Mouse (Mus musculus) neural tube, embryonic 12.5 days (tissue): ENCODE measurements around the gene Guca2a. TPM values are rescaled to one million over a fixed set of nuclear protein-coding genes. Genes with fewer than 3 reads are reported as not detected.

Experiments
- ATAC-seq: fragments of 200-750 bp; cut with Nextera tagmentation; 2 replicates; pipeline ENCODE4 v1.8.0; 2017; ENCODE audit warnings: low read depth, mild to moderate bottlenecking, moderate TSS enrichment, moderate library complexity; ENCODE audit not compliant: low FRiP score
- H3K27ac ChIP-seq: fragments of 300-500 bp; sonication (generic); 2 replicates; pipeline ENCODE4 v1.5.1; 2016
- H3K27me3 ChIP-seq: fragments of 300-500 bp; sonication (generic); replicated peaks from 2 replicates; pipeline ENCODE4 v1.6.1; 2016; ENCODE audit warnings: mild to moderate bottlenecking
- H3K36me3 ChIP-seq: fragments of 300-500 bp; sonication (generic); 2 replicates; pipeline ENCODE4 v1.6.1; 2016; ENCODE audit warnings: mild to moderate bottlenecking
- H3K4me1 ChIP-seq: fragments of 300-500 bp; sonication (generic); 2 replicates; pipeline ENCODE4 v1.6.1; 2016
- H3K4me2 ChIP-seq: fragments of 300-500 bp; sonication (generic); replicated peaks from 2 replicates; pipeline ENCODE4 v1.6.1; 2016; ENCODE audit warnings: mild to moderate bottlenecking
- H3K4me3 ChIP-seq: fragments of 300-500 bp; sonication (generic); 2 replicates; pipeline ENCODE4 v1.5.1; 2016
- H3K9ac ChIP-seq: fragments of 300-500 bp; sonication (generic); 2 replicates; pipeline ENCODE4 v1.6.1; 2016; ENCODE audit warnings: mild to moderate bottlenecking
- H3K9me3 ChIP-seq: fragments of 300-500 bp; sonication (generic); 2 replicates; pipeline ENCODE4 v1.6.1; 2016; ENCODE audit warnings: mild to moderate bottlenecking
- WGBS: fragments of 180-500 bp; shearing (Covaris S2); methylation state at CpG from one replicate; pipeline ENCODE4 v1.1.7; 2016; 5-methylcytosine and 5-hydroxymethylcytosine counted together
- polyA plus RNA-seq: library from polyadenylated mRNA; unstranded; fragments of >200 nt; fragmentation: Nextera tagmentation; extraction: Ambion mirVana; gene quantifications from 2 replicates; pipeline ENCODE4 v1.2.1, GENCODE M21; 2016

Gene Guca2a
- not detected in 2 replicates for polyA plus RNA-seq

GRCm38 (mm10) chr4:119637176-119637845 lies at the start of gene Guca2a:
Guca2a (plus strand) TSS chr4:119637704.
- 66% methylated on average over 4 of the region's 4 CpGs for WGBS
- Histone ChIP-seq H3K4me2 (no peak within 1 kb of the TSS), H3K9me3 (no peaks in the 10 kb centered on the region), H3K9ac (no peak within 1 kb of the TSS), H3K36me3 (no peaks in the 10 kb centered on the region), H3K27me3 (no peaks in the 10 kb centered on the region), H3K27ac (no peak within 1 kb of the TSS), H3K4me1 (peaks cover 17% of the 10 kb centered on the region), H3K4me3 (no peak within 1 kb of the TSS)
- no peak for ATAC-seq

DNA sequence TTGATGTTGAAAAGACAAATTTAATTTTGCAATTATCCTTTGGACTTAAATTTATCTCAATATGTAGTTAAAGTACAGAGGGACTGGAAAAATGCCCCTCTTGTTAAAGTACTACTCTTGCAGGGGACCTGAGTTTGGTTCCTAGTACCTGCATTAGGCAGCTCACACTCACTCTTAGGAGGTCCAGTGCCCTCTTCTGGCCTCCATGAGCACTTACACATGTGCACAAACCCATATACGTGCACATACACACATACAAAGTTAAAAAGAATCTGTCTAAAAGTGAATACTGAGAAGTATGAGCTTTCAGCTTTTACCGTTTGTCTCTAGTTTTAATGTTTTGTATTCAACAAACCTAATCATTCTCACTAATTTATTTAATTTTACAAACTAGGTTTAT lies 49.5 kb upstream of the Guca2a start:
- H3K4me3 ChIP-seq = no peak overlapping the region
- ATAC-seq = no peak
- no peak overlapping the region for H3K9ac ChIP-seq
- peaks cover 13% of the 10 kb centered on the region for H3K36me3 ChIP-seq
- no peaks in the 10 kb centered on the region for H3K27me3 ChIP-seq
- H3K4me1 ChIP-seq = no peaks in the 10 kb centered on the region
- no peaks in the 10 kb centered on the region for H3K9me3 ChIP-seq
- H3K27ac ChIP-seq = no peak overlapping the region
- 98% methylated on average over 2 of the region's 2 CpGs for WGBS
- no peak overlapping the region for H3K4me2 ChIP-seq

GRCm38 (mm10) chr4:119589423-119589822 lies 48.1 kb upstream of the Guca2a start:
- Histone ChIP-seq H3K27me3 (no peaks in the 10 kb centered on the region), H3K4me3 (no peak overlapping the region), H3K9ac (no peak overlapping the region), H3K27ac (no peak overlapping the region), H3K9me3 (no peaks in the 10 kb centered on the region), H3K36me3 (peaks cover 13% of the 10 kb centered on the region), H3K4me2 (no peak overlapping the region), H3K4me1 (no peaks in the 10 kb centered on the region)
- ATAC-seq = no peak
- 89% methylated on average over 2 of the region's 2 CpGs for WGBS

GRCm38 (mm10) chr4:119590027-119590426 lies 47.5 kb upstream of the Guca2a start:
- H3K4me2 ChIP-seq = no peak overlapping the region
- H3K27me3 ChIP-seq = no peaks in the 10 kb centered on the region
- no peak overlapping the region for H3K9ac ChIP-seq
- H3K9me3 ChIP-seq = no peaks in the 10 kb centered on the region
- WGBS = 87% methylated on average over 1 of the region's 1 CpGs
- H3K4me1 ChIP-seq = no peaks in the 10 kb centered on the region
- H3K4me3 ChIP-seq = no peak overlapping the region
- no peak for ATAC-seq
- peaks cover 13% of the 10 kb centered on the region for H3K36me3 ChIP-seq
- no peak overlapping the region for H3K27ac ChIP-seq

- H3K4me3 ChIP-seq = no peak overlapping the region
Measured at GRCm38 (mm10) chr4:119592479-119592878, 45.0 kb upstream of the Guca2a start.

GRCm38 (mm10) chr4:119594331-119594730 lies 43.2 kb upstream of the Guca2a start:
- Histone ChIP-seq H3K4me2 (no peak overlapping the region), H3K9me3 (no peaks in the 10 kb centered on the region), H3K27me3 (no peaks in the 10 kb centered on the region), H3K9ac (no peak overlapping the region), H3K4me3 (no peak overlapping the region), H3K36me3 (no peaks in the 10 kb centered on the region), H3K27ac (no peak overlapping the region), H3K4me1 (no peaks in the 10 kb centered on the region)
- 98% methylated on average over 14 of the region's 14 CpGs for WGBS
- ATAC-seq = no peak

More at GRCm38 (mm10) chr4:119592479-119592878, 45.0 kb upstream of the Guca2a start:
- H3K36me3 ChIP-seq = 0 out of 2 replicates have a peak, but pooled peaks cover 2% of the 10 kb centered on the region
- no peak overlapping the region for H3K9ac ChIP-seq
- H3K27me3 ChIP-seq = no peaks in the 10 kb centered on the region
- H3K4me2 ChIP-seq = no peak overlapping the region
- no peaks in the 10 kb centered on the region for H3K4me1 ChIP-seq
- H3K27ac ChIP-seq = no peak overlapping the region
- 70% methylated on average over 3 of the region's 3 CpGs for WGBS
- H3K9me3 ChIP-seq = no peaks in the 10 kb centered on the region
- ATAC-seq = no peak

- 89% methylated on average over 1 of the region's 1 CpGs for WGBS
- Histone ChIP-seq H3K27me3 (no peaks in the 10 kb centered on the region), H3K27ac (no peak overlapping the region), H3K36me3 (peaks cover 9% of the 10 kb centered on the region), H3K4me3 (no peak overlapping the region), H3K9me3 (no peaks in the 10 kb centered on the region), H3K4me1 (no peaks in the 10 kb centered on the region), H3K4me2 (no peak overlapping the region), H3K9ac (no peak overlapping the region)
- no peak for ATAC-seq
Measured at GRCm38 (mm10) chr4:119599605-119600004, 37.9 kb upstream of the Guca2a start.

GRCm38 (mm10) chr4:119609488-119609887 lies 28.0 kb upstream of the Guca2a start:
- WGBS = 98% methylated on average over 1 of the region's 1 CpGs
- no peak overlapping the region for H3K27ac ChIP-seq
- peaks cover 10% of the 10 kb centered on the region for H3K36me3 ChIP-seq
- H3K9me3 ChIP-seq = no peaks in the 10 kb centered on the region
- H3K4me2 ChIP-seq = no peak overlapping the region
- ATAC-seq = no peak
- no peak overlapping the region for H3K4me3 ChIP-seq
- no peak overlapping the region for H3K9ac ChIP-seq
- H3K27me3 ChIP-seq = no peaks in the 10 kb centered on the region
- no peaks in the 10 kb centered on the region for H3K4me1 ChIP-seq

DNA sequence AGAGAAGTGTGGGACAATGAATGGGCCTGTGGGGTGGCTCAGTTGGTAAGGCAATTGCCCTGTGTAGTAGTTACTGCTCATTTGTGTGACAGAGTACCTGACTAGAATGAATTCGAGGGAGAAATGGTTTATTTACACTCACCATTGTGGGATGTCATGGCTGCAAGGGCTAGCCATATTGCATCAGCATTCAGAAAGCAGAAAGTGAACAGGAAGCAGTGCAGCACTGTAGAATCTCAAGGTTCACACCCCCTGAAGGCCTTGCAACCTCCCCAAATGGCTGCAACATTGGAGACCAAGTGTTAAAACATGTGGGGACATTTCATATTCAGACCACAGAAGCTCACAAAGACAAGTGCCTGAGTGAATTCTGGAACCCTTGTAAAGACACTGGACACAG lies 23.4 kb upstream of the Guca2a start:
- Histone ChIP-seq H3K4me2 (no peak overlapping the region), H3K4me3 (no peak overlapping the region), H3K4me1 (no peaks in the 10 kb centered on the region), H3K27ac (no peak overlapping the region), H3K9ac (no peak overlapping the region), H3K9me3 (no peaks in the 10 kb centered on the region), H3K27me3 (no peaks in the 10 kb centered on the region), H3K36me3 (0 out of 2 replicates have a peak, but pooled peaks cover 3% of the 10 kb centered on the region)
- 25% methylated on average over 1 of the region's 1 CpGs for WGBS
- ATAC-seq = no peak

GRCm38 (mm10) chr4:119614724-119615123 lies 22.8 kb upstream of the Guca2a start:
- WGBS = 87% methylated on average over 4 of the region's 4 CpGs

DNA sequence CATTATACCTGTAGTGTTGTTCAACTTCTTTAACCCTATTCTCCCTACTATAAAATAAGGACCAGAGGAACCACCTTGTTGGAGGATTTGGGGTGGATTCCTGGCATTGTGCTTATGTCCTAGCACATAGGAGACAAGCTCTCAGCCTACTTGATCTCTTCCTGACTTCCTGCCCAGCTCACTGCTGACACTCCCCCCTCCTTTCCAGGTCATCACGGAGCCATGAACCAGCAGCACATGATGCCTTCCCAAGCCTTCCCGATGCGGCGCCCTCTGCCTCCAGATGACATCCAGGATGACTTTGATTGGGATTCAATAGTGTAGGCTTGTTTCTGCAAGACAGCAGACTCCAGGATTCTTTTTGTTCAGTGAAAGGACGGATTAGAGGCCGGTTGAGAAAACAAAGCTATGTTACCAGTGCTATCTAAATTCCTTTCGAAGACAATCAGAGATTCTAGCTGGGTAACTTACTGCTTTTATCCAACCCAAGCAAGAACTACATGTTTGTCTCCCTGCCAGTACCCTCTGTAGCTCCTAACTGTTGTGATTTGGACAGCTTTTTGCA lies 11.3 kb upstream of the Guca2a start:
- Histone ChIP-seq H3K27ac (no peak overlapping the region), H3K4me1 (0 out of 2 replicates have a peak, but pooled peaks cover 1% of the 10 kb centered on the region), H3K36me3 (peaks cover 42% of the 10 kb centered on the region), H3K9me3 (no peaks in the 10 kb centered on the region), H3K9ac (no peak overlapping the region), H3K4me2 (no peak overlapping the region), H3K27me3 (no peaks in the 10 kb centered on the region), H3K4me3 (no peak overlapping the region)
- 75% methylated on average over 7 of the region's 7 CpGs for WGBS
- ATAC-seq = no peak

More at GRCm38 (mm10) chr4:119614724-119615123, 22.8 kb upstream of the Guca2a start:
- no peak for ATAC-seq
- Histone ChIP-seq H3K9me3 (no peaks in the 10 kb centered on the region), H3K4me3 (no peak overlapping the region), H3K27ac (no peak overlapping the region), H3K36me3 (peaks cover 6% of the 10 kb centered on the region; the same call in 1 of the 2 replicates), H3K9ac (no peak overlapping the region), H3K27me3 (no peaks in the 10 kb centered on the region), H3K4me1 (no peaks in the 10 kb centered on the region), H3K4me2 (no peak overlapping the region)

GRCm38 (mm10) chr4:119626876-119627275 lies 10.6 kb upstream of the Guca2a start:
- Histone ChIP-seq H3K4me2 (no peak overlapping the region), H3K27ac (no peak overlapping the region), H3K9me3 (no peaks in the 10 kb centered on the region), H3K27me3 (no peaks in the 10 kb centered on the region), H3K36me3 (peaks cover 42% of the 10 kb centered on the region), H3K4me3 (no peak overlapping the region), H3K4me1 (0 out of 2 replicates have a peak, but pooled peaks cover 5% of the 10 kb centered on the region), H3K9ac (no peak overlapping the region)
- WGBS = 95% methylated on average over 3 of the region's 3 CpGs
- no peak for ATAC-seq

DNA sequence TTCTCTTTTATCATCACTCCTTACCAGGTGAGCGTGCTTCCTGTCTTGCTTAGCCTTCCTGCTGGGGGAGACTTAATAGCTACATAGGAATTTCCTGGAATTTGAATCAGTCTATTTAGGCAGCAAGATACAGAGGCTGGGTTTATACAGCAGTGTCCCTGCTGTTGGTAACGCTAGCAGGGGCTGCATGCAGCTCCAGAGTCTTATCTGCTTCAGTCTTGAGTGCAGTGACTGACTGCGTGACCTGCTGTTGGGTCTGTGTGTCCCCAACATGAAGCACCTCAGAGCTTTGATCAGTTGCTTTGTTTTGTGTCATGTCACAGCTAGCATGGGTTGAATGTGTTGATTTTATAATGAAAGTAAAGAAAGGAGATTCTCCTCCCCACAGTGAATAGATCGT lies 10.2 kb upstream of the Guca2a start:
- peaks cover 6% of the 10 kb centered on the region for H3K4me1 ChIP-seq
- H3K27me3 ChIP-seq = no peaks in the 10 kb centered on the region
- no peak overlapping the region for H3K27ac ChIP-seq
- H3K4me3 ChIP-seq = no peak overlapping the region
- 81% methylated on average over 4 of the region's 4 CpGs for WGBS
- no peak overlapping the region for H3K4me2 ChIP-seq
- H3K36me3 ChIP-seq = peaks cover 39% of the 10 kb centered on the region
- no peak overlapping the region for H3K9ac ChIP-seq
- ATAC-seq = no peak
- H3K9me3 ChIP-seq = no peaks in the 10 kb centered on the region
